Mouse (Mus musculus) midbrain, embryonic 16.5 days (tissue): ENCODE measurements around the gene Tcp10a. TPM values are rescaled to one million over a fixed set of nuclear protein-coding genes. Genes with fewer than 3 reads are reported as not detected.
"Not testable (repeated sequence)": the region's sequence is repeated elsewhere in the genome, so short reads cannot be mapped to it uniquely, and the experiment has no call there.

ENCODE experiments used
- ATAC-seq: fragments of 200-750 bp; cut with Nextera tagmentation; 2 replicates; pipeline ENCODE4 v1.8.0; 2017; ENCODE audit warnings: moderate TSS enrichment
- H3K27ac ChIP-seq: fragments of 300-500 bp; sonication (generic); 2 replicates; pipeline ENCODE4 v1.5.1; 2014; ENCODE audit warnings: mild to moderate bottlenecking, low read length, mixed read lengths
- H3K27me3 ChIP-seq: fragments of 300-500 bp; sonication (generic); 2 replicates; pipeline ENCODE4 v1.6.1; 2014; ENCODE audit warnings: low read depth, low read length, mixed read lengths; ENCODE audit not compliant: control insufficient read depth, insufficient read depth
- H3K36me3 ChIP-seq: fragments of 300-500 bp; sonication (generic); 2 replicates; pipeline ENCODE4 v1.6.1; 2014; ENCODE audit warnings: mild to moderate bottlenecking, low read length, moderate library complexity, mixed read lengths; ENCODE audit not compliant: control insufficient read depth, insufficient read depth
- H3K4me1 ChIP-seq: fragments of 300-500 bp; sonication (generic); 2 replicates; pipeline ENCODE4 v1.6.1; 2014; ENCODE audit warnings: mild to moderate bottlenecking, low read length, mixed read lengths; ENCODE audit not compliant: control insufficient read depth, insufficient read depth
- H3K4me2 ChIP-seq: fragments of 300-500 bp; sonication (generic); 2 replicates; pipeline ENCODE4 v1.6.1; 2014; ENCODE audit warnings: mild to moderate bottlenecking, low read length, mixed read lengths
- H3K4me3 ChIP-seq: fragments of 300-500 bp; sonication (generic); 2 replicates; pipeline ENCODE4 v1.5.1; 2014; ENCODE audit warnings: low read depth, mild to moderate bottlenecking, low read length, moderate library complexity, mixed read lengths
- H3K9ac ChIP-seq: fragments of 300-500 bp; sonication (generic); 2 replicates; pipeline ENCODE4 v1.6.1; 2014; ENCODE audit warnings: low read depth, low read length, mixed read lengths
- H3K9me3 ChIP-seq: fragments of 300-500 bp; sonication (generic); replicated peaks from 2 replicates; pipeline ENCODE4 v1.6.1; 2014; ENCODE audit warnings: mild to moderate bottlenecking, low read length, mixed read lengths; ENCODE audit not compliant: control insufficient read depth, poor library complexity, severe bottlenecking
- WGBS: fragments of 180-500 bp; shearing (Covaris S2); extraction: QIAGEN DNeasy Blood & Tissue Kit; methylation state at CpG from one replicate; pipeline ENCODE4 v1.1.7; 2014; 5-methylcytosine and 5-hydroxymethylcytosine counted together
- polyA plus RNA-seq: library from polyadenylated mRNA; unstranded; fragments of >200 nt; fragmentation: Nextera tagmentation; extraction: Ambion mirVana; gene quantifications from 2 replicates; pipeline ENCODE4 v1.2.1, GENCODE M21; 2015

The Tcp10a gene
- not detected in 2 replicates for polyA plus RNA-seq

- not testable (repeated sequence) for ATAC-seq, H3K4me2 ChIP-seq
- 96% methylated on average over 3 of the region's 5 CpGs for WGBS
Measured at GRCm38 (mm10) chr17:7324346-7324745, at the start of gene Tcp10a. Tcp10a (plus strand) TSS chr17:7324646.

GRCm38 (mm10) chr17:7278702-7279242 is 45.7 kb upstream of the Tcp10a start:
- H3K27ac ChIP-seq: no peak overlapping the region

More at GRCm38 (mm10) chr17:7324346-7324745, at the start of gene Tcp10a:
- not testable (repeated sequence) for H3K27ac ChIP-seq, H3K9ac ChIP-seq, H3K4me3 ChIP-seq, H3K27me3 ChIP-seq, H3K4me1 ChIP-seq, H3K36me3 ChIP-seq, H3K9me3 ChIP-seq

GRCm38 (mm10) chr17:7279251-7279650 is 45.2 kb upstream of the Tcp10a start:
- no peak for ATAC-seq
- Histone ChIP-seq H3K36me3 (peaks cover 8% of the 10 kb centered on the region; the same call in 1 of the 2 replicates), H3K9me3 (no peaks in the 10 kb centered on the region), H3K27ac (no peak overlapping the region), H3K4me1 (no peaks in the 10 kb centered on the region), H3K9ac (no peak overlapping the region), H3K4me2 (no peak overlapping the region), H3K27me3 (no peaks in the 10 kb centered on the region), H3K4me3 (no peak overlapping the region)
- WGBS: 86% methylated on average over 9 of the region's 9 CpGs

More at GRCm38 (mm10) chr17:7278702-7279242, 45.7 kb upstream of the Tcp10a start:
- Histone ChIP-seq H3K4me1 (no peaks in the 10 kb centered on the region), H3K36me3 (peaks cover 8% of the 10 kb centered on the region; the same call in 1 of the 2 replicates), H3K27me3 (no peaks in the 10 kb centered on the region), H3K4me2 (no peak overlapping the region), H3K4me3 (no peak overlapping the region), H3K9me3 (no peaks in the 10 kb centered on the region), H3K9ac (no peak overlapping the region)
- ATAC-seq: no peak
- 87% methylated on average over 15 of the region's 15 CpGs for WGBS

- 70% methylated on average over 8 of the region's 8 CpGs for WGBS
- no peak overlapping the region for H3K4me2 ChIP-seq
- no peak overlapping the region for H3K4me3 ChIP-seq
- H3K27me3 ChIP-seq: no peaks in the 10 kb centered on the region
- ATAC-seq: no peak
- H3K9ac ChIP-seq: no peak overlapping the region
- no peak overlapping the region for H3K27ac ChIP-seq
- H3K9me3 ChIP-seq: no peaks in the 10 kb centered on the region
- H3K36me3 ChIP-seq: peaks cover 6% of the 10 kb centered on the region; the same call in 1 of the 2 replicates
- H3K4me1 ChIP-seq: no peaks in the 10 kb centered on the region
Measured at GRCm38 (mm10) chr17:7284297-7284910, 40.0 kb upstream of the Tcp10a start.

GRCm38 (mm10) chr17:7285292-7285691 is 39.2 kb upstream of the Tcp10a start:
- 87% methylated on average over 12 of the region's 12 CpGs for WGBS
- Histone ChIP-seq H3K4me1 (no peaks in the 10 kb centered on the region), H3K27me3 (no peaks in the 10 kb centered on the region), H3K4me2 (no peak overlapping the region), H3K36me3 (peaks cover 6% of the 10 kb centered on the region; the same call in 1 of the 2 replicates), H3K27ac (no peak overlapping the region), H3K9me3 (no peaks in the 10 kb centered on the region), H3K9ac (no peak overlapping the region), H3K4me3 (no peak overlapping the region)
- ATAC-seq: no peak

- 0 out of 2 replicates have a peak overlapping the region, but pooled peaks have one; percentile 28 for H3K27ac ChIP-seq
- no peaks in the 10 kb centered on the region for H3K27me3 ChIP-seq
- H3K36me3 ChIP-seq: peaks cover 8% of the 10 kb centered on the region; the same call in 1 of the 2 replicates
- no peaks in the 10 kb centered on the region for H3K9me3 ChIP-seq
- WGBS: 77% methylated on average over 12 of the region's 12 CpGs
- H3K4me2 ChIP-seq: no peak overlapping the region
- H3K4me3 ChIP-seq: no peak overlapping the region
- no peak overlapping the region for H3K9ac ChIP-seq
- ATAC-seq: no peak
- H3K4me1 ChIP-seq: no peaks in the 10 kb centered on the region
Measured at GRCm38 (mm10) chr17:7286422-7287050, 37.9 kb upstream of the Tcp10a start.

DNA sequence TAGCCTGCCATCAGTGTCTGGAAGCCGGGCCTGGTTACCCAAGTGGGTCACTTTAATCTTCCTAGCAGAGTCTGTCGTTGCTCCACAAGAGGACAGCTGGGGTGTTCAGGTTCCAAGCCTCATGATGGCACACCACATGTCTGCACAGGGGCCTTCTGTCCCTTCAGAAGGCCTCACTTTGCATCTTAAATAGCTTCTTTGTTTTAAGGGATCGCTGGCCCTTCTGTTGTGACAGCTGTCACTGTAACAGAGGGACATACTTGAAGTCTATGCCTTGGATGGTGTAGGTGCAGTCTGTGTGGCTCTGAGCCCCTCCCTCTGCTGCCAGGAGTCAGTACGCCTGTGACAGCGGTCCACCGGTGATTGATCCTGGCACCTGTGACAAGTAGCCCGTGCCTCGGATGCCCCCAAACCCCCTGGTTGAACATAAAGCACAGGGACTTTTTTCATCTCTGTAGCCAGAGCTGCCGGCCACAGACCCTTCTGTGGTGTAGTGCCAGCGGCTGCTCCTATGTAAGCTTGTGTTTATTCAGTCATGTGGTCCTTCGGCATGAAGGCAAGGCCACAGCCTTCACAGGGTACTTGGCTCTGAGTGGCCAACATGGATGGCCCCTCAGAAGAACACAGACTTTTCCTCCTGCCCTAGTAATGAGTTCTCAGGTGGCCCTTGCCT is 32.3 kb upstream of the Tcp10a start:
- Histone ChIP-seq H3K9me3 (no peaks in the 10 kb centered on the region), H3K27ac (no peak overlapping the region), H3K9ac (no peak overlapping the region), H3K36me3 (peaks cover 3% of the 10 kb centered on the region; the same call in 1 of the 2 replicates), H3K4me2 (no peak overlapping the region), H3K27me3 (no peaks in the 10 kb centered on the region), H3K4me1 (no peaks in the 10 kb centered on the region; the same call in 1 of the 2 replicates), H3K4me3 (no peak overlapping the region)
- peak; percentile 51; the same call in 1 of the 2 replicates for ATAC-seq
- 62% methylated on average over 11 of the region's 11 CpGs for WGBS

DNA sequence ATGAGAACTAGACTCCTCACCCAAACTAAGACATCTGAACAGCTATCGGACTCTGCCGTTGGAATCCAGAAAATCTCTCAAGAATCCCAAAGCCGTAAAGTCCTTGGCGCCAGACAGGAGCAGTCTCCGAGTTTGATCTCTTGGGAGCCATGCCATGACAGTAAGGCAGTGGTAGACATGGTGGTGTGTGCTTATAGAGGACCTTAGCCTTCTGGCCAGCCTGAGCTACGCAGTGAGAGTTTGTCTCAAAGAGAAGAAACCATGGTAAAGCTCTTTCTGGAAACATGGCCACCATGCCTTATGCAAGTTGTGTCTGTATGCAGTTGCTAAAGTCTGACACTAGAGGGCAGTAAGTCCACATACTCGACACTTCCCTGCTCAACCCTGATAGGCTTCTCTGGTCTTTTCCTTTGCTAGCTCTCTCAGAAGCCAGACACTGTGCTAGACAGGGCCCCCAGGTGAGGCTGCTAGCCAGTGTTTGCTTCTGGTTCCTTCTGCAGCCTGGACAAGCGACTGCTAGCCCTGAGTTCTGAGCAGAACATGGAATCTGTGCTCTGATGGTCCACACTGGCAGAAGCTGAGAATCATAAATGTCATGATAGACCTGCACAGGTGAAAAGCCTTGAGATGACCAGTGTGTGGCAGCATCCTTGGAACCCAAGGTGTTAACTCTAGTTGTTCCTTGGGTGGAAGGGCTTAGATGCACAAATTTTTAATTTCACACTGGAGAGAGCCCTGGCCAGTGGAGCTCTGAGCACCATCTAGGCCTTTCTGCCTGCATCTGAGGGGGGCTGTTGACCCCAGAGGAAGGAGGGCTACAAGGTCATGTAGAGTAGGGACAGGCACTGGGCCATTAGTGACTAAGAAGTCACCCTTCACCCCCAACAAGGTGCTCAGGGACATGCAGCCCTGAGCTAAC is 17.9 kb upstream of the Tcp10a start:
- not testable (repeated sequence) for H3K4me2 ChIP-seq, H3K27ac ChIP-seq, H3K36me3 ChIP-seq, H3K9ac ChIP-seq, H3K27me3 ChIP-seq, H3K4me3 ChIP-seq, H3K9me3 ChIP-seq, H3K4me1 ChIP-seq
- 63% methylated on average over 8 of the region's 8 CpGs for WGBS
- peak; percentile 92 for ATAC-seq
